Mouse (Mus musculus) stomach, postnatal 0 days (tissue): ENCODE data around the gene Mob1a.

ENCODE experiments used
- CTCF ChIP-seq: IDR thresholded peaks from 2 replicates; pipeline ENCODE4 v1.5.1; 2016; ENCODE audit warnings: antibody characterized with exemption, low read depth, mild to moderate bottlenecking, moderate library complexity
- EP300 ChIP-seq: optimal IDR thresholded peaks from 2 replicates; pipeline ENCODE3; 2016; ENCODE audit warnings: antibody characterized with exemption

DNA sequence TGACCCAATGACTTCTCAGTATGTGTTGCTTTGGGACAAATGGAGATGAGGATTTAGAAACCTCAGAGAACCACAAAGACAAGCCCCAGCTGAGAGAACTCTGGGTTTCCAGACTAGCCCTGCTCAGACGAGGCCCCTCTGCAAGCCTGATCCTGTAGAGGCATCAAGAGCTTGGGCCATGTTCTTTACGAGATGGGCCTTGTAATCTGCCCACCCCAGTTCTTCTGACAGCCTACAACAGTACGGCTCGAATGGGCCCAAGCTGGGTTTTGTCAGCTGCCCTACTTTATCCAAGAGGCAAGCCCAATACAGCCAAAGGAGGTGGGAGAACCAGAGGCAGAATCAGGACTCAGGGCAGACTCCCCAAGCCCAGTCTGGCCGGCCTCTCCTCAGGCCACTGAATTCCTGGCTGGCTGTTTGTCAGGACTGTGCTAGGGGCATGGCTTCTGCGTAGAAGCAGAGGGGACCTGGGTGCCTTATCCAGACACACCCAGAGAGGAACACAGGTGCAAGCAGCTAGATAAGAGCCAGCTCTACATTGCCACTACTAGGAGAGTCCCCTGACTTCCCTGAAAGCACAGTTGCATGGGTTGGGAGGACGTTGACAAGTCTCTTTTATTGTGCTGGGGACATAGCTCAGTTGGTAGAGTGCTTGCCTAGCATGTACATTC is 25.8 kb downstream of the Mob1a start:
- TF ChIP-seq CTCF (no peak), EP300 (no peak)
